Mouse (Mus musculus): Measurements from ENCODE around the gene Ocel1. TPM values are rescaled to one million over a fixed set of nuclear protein-coding genes. Genes with fewer than 3 reads are reported as not detected.
A peak's percentile ranks its signal among the peaks of the same experiment; 100 is the strongest.

The Ocel1 gene
- polyA plus RNA-seq, 1 experiment from 2014 or later = 3.0 TPM

- WGBS = under 1% methylated on average over 56 of the region's 56 CpGs
Observed at GRCm38 (mm10) chr8:71366771-71367528, 4.1 kb upstream of the Ocel1 start, which contains the start of gene Use1. Use1 (plus strand) TSS chr8:71366848.

GRCm38 (mm10) chr8:71367529-71368176, 3.4 kb upstream of the Ocel1 start:
- Histone ChIP-seq H3K9ac (ENCODE audit: low read depth, low read length) (peak overlapping the region; percentile 19), H3K4me1 (replicated peaks; ENCODE audit: control insufficient read depth, insufficient read depth, low read length) (peaks cover 4% of the 10 kb centered on the region), H3K36me3 (ENCODE audit: control insufficient read depth, insufficient read depth, low read length) (no peaks in the 10 kb centered on the region), H3K4me3 (ENCODE audit: low read depth, low read length) (peak overlapping the region; percentile 47), H3K27ac (ENCODE audit: low read depth, low read length) (peak overlapping the region; percentile 48; the same call in 1 of the 2 replicates), H3K9me3 (ENCODE audit: control insufficient read depth, low read length) (no peaks in the 10 kb centered on the region), H3K27me3 (ENCODE audit: control insufficient read depth, insufficient read depth, low read length) (no peaks in the 10 kb centered on the region), H3K4me2 (replicated peaks; ENCODE audit: low read depth, low read length) (peak overlapping the region; percentile 66)
- no peak for DNase-seq (ENCODE audit: low spot score)
- ATAC-seq (ENCODE audit: low FRiP score) = no peak
- 56% methylated on average over 17 of the region's 17 CpGs for WGBS

More at GRCm38 (mm10) chr8:71366771-71367528, 4.1 kb upstream of the Ocel1 start, which contains the start of gene Use1:
- peaks cover 4% of the 10 kb centered on the region for H3K4me1 ChIP-seq (replicated peaks; ENCODE audit: control insufficient read depth, insufficient read depth, low read length)
- peak within 1 kb of the TSS; percentile 66 for H3K4me2 ChIP-seq (replicated peaks; ENCODE audit: low read depth, low read length)
- H3K9ac ChIP-seq (ENCODE audit: low read depth, low read length) = peak within 1 kb of the TSS; percentile 19
- H3K27me3 ChIP-seq (ENCODE audit: control insufficient read depth, insufficient read depth, low read length) = no peaks in the 10 kb centered on the region
- no peaks in the 10 kb centered on the region for H3K9me3 ChIP-seq (ENCODE audit: control insufficient read depth, low read length)
- H3K27ac ChIP-seq (ENCODE audit: low read depth, low read length) = peak within 1 kb of the TSS; percentile 48
- H3K4me3 ChIP-seq (ENCODE audit: low read depth, low read length) = peak within 1 kb of the TSS; percentile 47
- DNase-seq (ENCODE audit: low spot score) = peak; percentile 92
- no peaks in the 10 kb centered on the region for H3K36me3 ChIP-seq (ENCODE audit: control insufficient read depth, insufficient read depth, low read length)
- ATAC-seq (ENCODE audit: low FRiP score) = peak; percentile 81

GRCm38 (mm10) chr8:71368366-71368765, 2.7 kb upstream of the Ocel1 start:
- no peaks in the 10 kb centered on the region for H3K9me3 ChIP-seq (ENCODE audit: control insufficient read depth, low read length)
- no peak overlapping the region for H3K9ac ChIP-seq (ENCODE audit: low read depth, low read length)
- no peak for ATAC-seq (ENCODE audit: low FRiP score)
- H3K36me3 ChIP-seq (ENCODE audit: control insufficient read depth, insufficient read depth, low read length) = no peaks in the 10 kb centered on the region
- no peak overlapping the region for H3K27ac ChIP-seq (ENCODE audit: low read depth, low read length)
- no peak overlapping the region for H3K4me2 ChIP-seq (replicated peaks; ENCODE audit: low read depth, low read length)
- no peak for DNase-seq (ENCODE audit: low spot score)
- peaks cover 4% of the 10 kb centered on the region for H3K4me1 ChIP-seq (replicated peaks; ENCODE audit: control insufficient read depth, insufficient read depth, low read length)
- no peak overlapping the region for H3K4me3 ChIP-seq (ENCODE audit: low read depth, low read length)
- no peaks in the 10 kb centered on the region for H3K27me3 ChIP-seq (ENCODE audit: control insufficient read depth, insufficient read depth, low read length)

GRCm38 (mm10) chr8:71369040-71369718, 1.9 kb upstream of the Ocel1 start:
- peak overlapping the region; percentile 1; the same call in 1 of the 2 replicates for H3K4me3 ChIP-seq (ENCODE audit: low read depth, low read length)
- 92% methylated on average over 10 of the region's 10 CpGs for WGBS

GRCm38 (mm10) chr8:71370711-71371235, 325 bp upstream of the Ocel1 start:
- Histone ChIP-seq H3K4me1 (replicated peaks; ENCODE audit: control insufficient read depth, insufficient read depth, low read length) (peaks cover 9% of the 10 kb centered on the region), H3K4me3 (ENCODE audit: low read depth, low read length) (peak overlapping the region; percentile 69), H3K9me3 (ENCODE audit: control insufficient read depth, low read length) (no peaks in the 10 kb centered on the region), H3K4me2 (replicated peaks; ENCODE audit: low read depth, low read length) (peak overlapping the region; percentile 39), H3K9ac (ENCODE audit: low read depth, low read length) (peak overlapping the region; percentile 57; the same call in 1 of the 2 replicates), H3K36me3 (ENCODE audit: control insufficient read depth, insufficient read depth, low read length) (0 out of 2 replicates have a peak, but pooled peaks cover 4% of the 10 kb centered on the region), H3K27ac (ENCODE audit: low read depth, low read length) (peak overlapping the region; percentile 65; the same call in 1 of the 2 replicates), H3K27me3 (ENCODE audit: control insufficient read depth, insufficient read depth, low read length) (no peaks in the 10 kb centered on the region)
- 28% methylated on average over 5 of the region's 5 CpGs for WGBS
- DNase-seq (ENCODE audit: low spot score) = no peak
- ATAC-seq (ENCODE audit: low FRiP score) = no peak

More at GRCm38 (mm10) chr8:71369040-71369718, 1.9 kb upstream of the Ocel1 start:
- no peaks in the 10 kb centered on the region for H3K27me3 ChIP-seq (ENCODE audit: control insufficient read depth, insufficient read depth, low read length)
- DNase-seq (ENCODE audit: low spot score) (no peak), ATAC-seq (ENCODE audit: low FRiP score) (no peak)
- no peaks in the 10 kb centered on the region for H3K36me3 ChIP-seq (ENCODE audit: control insufficient read depth, insufficient read depth, low read length)
- peaks cover 4% of the 10 kb centered on the region for H3K4me1 ChIP-seq (replicated peaks; ENCODE audit: control insufficient read depth, insufficient read depth, low read length)
- no peak overlapping the region for H3K9ac ChIP-seq (ENCODE audit: low read depth, low read length)
- no peak overlapping the region for H3K27ac ChIP-seq (ENCODE audit: low read depth, low read length)
- no peaks in the 10 kb centered on the region for H3K9me3 ChIP-seq (ENCODE audit: control insufficient read depth, low read length)
- H3K4me2 ChIP-seq (replicated peaks; ENCODE audit: low read depth, low read length) = no peak overlapping the region

- Histone ChIP-seq H3K4me1 (replicated peaks; ENCODE audit: control insufficient read depth, insufficient read depth, low read length) (peaks cover 21% of the 10 kb centered on the region), H3K4me3 (ENCODE audit: low read depth, low read length) (no peak overlapping the region)
- DNase-seq (ENCODE audit: low spot score) = no peak
Observed at GRCm38 (mm10) chr8:71372427-71372826, 1.3 kb downstream of the Ocel1 start.

GRCm38 (mm10) chr8:71373000-71373399, 1.9 kb downstream of the Ocel1 start:
- Histone ChIP-seq H3K27ac (ENCODE audit: low read depth, low read length) (no peak overlapping the region), H3K9ac (ENCODE audit: low read depth, low read length) (no peak overlapping the region), H3K9me3 (ENCODE audit: control insufficient read depth, low read length) (no peaks in the 10 kb centered on the region), H3K4me2 (replicated peaks; ENCODE audit: low read depth, low read length) (no peak overlapping the region), H3K4me1 (replicated peaks; ENCODE audit: control insufficient read depth, insufficient read depth, low read length) (peaks cover 17% of the 10 kb centered on the region), H3K36me3 (ENCODE audit: control insufficient read depth, insufficient read depth, low read length) (peaks cover 4% of the 10 kb centered on the region; the same call in 1 of the 2 replicates), H3K27me3 (ENCODE audit: control insufficient read depth, insufficient read depth, low read length) (no peaks in the 10 kb centered on the region), H3K4me3 (ENCODE audit: low read depth, low read length) (no peak overlapping the region)
- DNase-seq (ENCODE audit: low spot score) = no peak
- no peak for ATAC-seq (ENCODE audit: low FRiP score)
- WGBS = 91% methylated on average over 3 of the region's 3 CpGs

More at GRCm38 (mm10) chr8:71372427-71372826, 1.3 kb downstream of the Ocel1 start:
- Histone ChIP-seq H3K27ac (ENCODE audit: low read depth, low read length) (no peak overlapping the region), H3K27me3 (ENCODE audit: control insufficient read depth, insufficient read depth, low read length) (no peaks in the 10 kb centered on the region), H3K4me2 (replicated peaks; ENCODE audit: low read depth, low read length) (no peak overlapping the region), H3K36me3 (ENCODE audit: control insufficient read depth, insufficient read depth, low read length) (peaks cover 4% of the 10 kb centered on the region; the same call in 1 of the 2 replicates), H3K9ac (ENCODE audit: low read depth, low read length) (no peak overlapping the region), H3K9me3 (ENCODE audit: control insufficient read depth, low read length) (no peaks in the 10 kb centered on the region)
- no peak for ATAC-seq (ENCODE audit: low FRiP score)
- WGBS = 83% methylated on average over 12 of the region's 12 CpGs

GRCm38 (mm10) chr8:71374616-71375206, 3.6 kb downstream of the Ocel1 start:
- Histone ChIP-seq H3K9me3 (ENCODE audit: control insufficient read depth, low read length) (no peaks in the 10 kb centered on the region), H3K4me3 (ENCODE audit: low read depth, low read length) (no peak overlapping the region), H3K4me1 (replicated peaks; ENCODE audit: control insufficient read depth, insufficient read depth, low read length) (peaks cover 28% of the 10 kb centered on the region), H3K9ac (ENCODE audit: low read depth, low read length) (no peak overlapping the region), H3K4me2 (replicated peaks; ENCODE audit: low read depth, low read length) (no peak overlapping the region; the same call in 1 of the 2 replicates), H3K36me3 (ENCODE audit: control insufficient read depth, insufficient read depth, low read length) (peaks cover 4% of the 10 kb centered on the region; the same call in 1 of the 2 replicates), H3K27ac (ENCODE audit: low read depth, low read length) (no peak overlapping the region), H3K27me3 (ENCODE audit: control insufficient read depth, insufficient read depth, low read length) (no peaks in the 10 kb centered on the region)
- WGBS = 75% methylated on average over 17 of the region's 17 CpGs
- ATAC-seq (ENCODE audit: low FRiP score) (no peak), DNase-seq (ENCODE audit: low spot score) (peak; percentile 22)

Data from hindbrain, embryonic 11.5 days (tissue).